Mouse (Mus musculus) stomach, embryonic 15.5 days (tissue): ENCODE results near the gene Ccdc71. TPM values are rescaled to one million over a fixed set of nuclear protein-coding genes. Genes with fewer than 3 reads are reported as not detected.

ENCODE experiments used
- ATAC-seq: fragments of 200-750 bp; cut with Nextera tagmentation; 2 replicates; pipeline ENCODE4 v1.8.0; 2017; ENCODE audit warnings: low read depth, moderate number of reproducible peaks, moderate TSS enrichment; ENCODE audit not compliant: insufficient read depth, low FRiP score
- H3K27ac ChIP-seq: fragments of 300-500 bp; sonication (generic); 2 replicates; pipeline ENCODE4 v1.5.1; 2015; ENCODE audit warnings: mild to moderate bottlenecking, inconsistent platforms
- H3K27me3 ChIP-seq: fragments of 300-500 bp; sonication (generic); replicated peaks from 2 replicates; pipeline ENCODE4 v1.6.1; 2015; ENCODE audit warnings: inconsistent platforms
- H3K36me3 ChIP-seq: fragments of 300-500 bp; sonication (generic); 2 replicates; pipeline ENCODE4 v1.6.1; 2015; ENCODE audit warnings: inconsistent platforms
- H3K4me1 ChIP-seq: fragments of 300-500 bp; sonication (generic); 2 replicates; pipeline ENCODE4 v1.6.1; 2015; ENCODE audit warnings: inconsistent platforms
- H3K4me2 ChIP-seq: fragments of 300-500 bp; sonication (generic); 2 replicates; pipeline ENCODE4 v1.6.1; 2015; ENCODE audit warnings: mild to moderate bottlenecking, inconsistent platforms
- H3K4me3 ChIP-seq: fragments of 300-500 bp; sonication (generic); replicated peaks from 2 replicates; pipeline ENCODE4 v1.5.1; 2015; ENCODE audit warnings: inconsistent platforms
- H3K9ac ChIP-seq: fragments of 300-500 bp; sonication (generic); 2 replicates; pipeline ENCODE4 v1.6.1; 2015; ENCODE audit warnings: inconsistent platforms
- H3K9me3 ChIP-seq: fragments of 300-500 bp; sonication (generic); 2 replicates; pipeline ENCODE4 v1.6.1; 2016; ENCODE audit warnings: inconsistent platforms
- WGBS: fragments of 180-500 bp; shearing (Covaris S2); methylation state at CpG from one replicate; pipeline ENCODE4 v1.1.7; 2015; 5-methylcytosine and 5-hydroxymethylcytosine counted together
- polyA plus RNA-seq: library from polyadenylated mRNA; unstranded; fragments of >200 nt; fragmentation: Nextera tagmentation; extraction: Ambion mirVana; gene quantifications from 2 replicates; pipeline ENCODE4 v1.2.1, GENCODE M21; 2015

The Ccdc71 gene
- polyA plus RNA-seq, 1 experiment from 2014 or later, result 47.7 TPM

DNA sequence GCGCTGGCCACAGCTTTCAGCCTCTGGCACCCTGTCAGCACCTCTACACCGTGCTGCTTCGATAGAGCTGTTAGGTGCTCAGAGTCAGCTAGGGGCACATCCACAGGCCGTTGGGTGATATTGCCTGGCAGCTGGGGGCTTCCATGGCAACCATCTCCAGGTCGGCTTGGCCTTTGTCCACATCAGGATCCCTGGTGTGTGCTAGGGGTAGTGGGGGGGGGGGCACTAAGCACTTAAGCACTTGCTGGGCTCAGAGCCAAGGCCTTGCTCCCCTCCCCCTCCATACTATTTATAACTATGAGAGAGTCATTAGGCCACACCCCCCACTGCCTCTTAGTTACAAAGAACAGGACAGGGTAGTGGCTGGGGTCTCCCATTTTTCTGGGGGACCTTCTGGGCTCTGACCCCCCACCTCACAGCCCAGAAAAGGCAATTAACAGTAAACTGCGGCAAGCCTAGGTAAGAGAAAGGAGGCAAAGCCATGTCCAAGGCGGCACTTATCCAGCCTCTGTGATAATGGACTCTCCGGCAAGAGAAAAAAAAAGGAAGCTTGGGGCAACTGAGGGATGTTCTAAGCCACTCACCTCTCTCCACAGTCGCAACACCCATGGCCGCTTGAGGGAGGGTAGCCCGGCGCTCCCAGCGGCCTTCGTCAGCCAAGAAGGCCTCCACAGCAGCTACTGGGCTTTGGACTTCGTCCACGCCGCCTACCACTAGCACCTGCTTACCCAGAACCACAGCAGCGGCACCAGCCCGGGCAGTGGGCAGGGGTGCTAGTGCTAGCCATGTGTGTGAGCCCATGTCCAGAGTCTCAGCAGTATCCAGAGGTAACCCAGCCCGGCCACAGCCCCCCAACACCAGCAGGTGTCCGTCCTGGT is 9.8 kb upstream of the Ccdc71 start:
- H3K27me3 ChIP-seq, result no peaks in the 10 kb centered on the region
- H3K27ac ChIP-seq, result peak overlapping the region; percentile 87
- no peaks in the 10 kb centered on the region for H3K36me3 ChIP-seq
- peak overlapping the region; percentile 60 for H3K4me3 ChIP-seq
- peak overlapping the region; percentile 94 for H3K4me2 ChIP-seq
- WGBS, result 56% methylated on average over 21 of the region's 21 CpGs
- H3K9me3 ChIP-seq, result no peaks in the 10 kb centered on the region
- 0 out of 2 replicates have a peak overlapping the region, but pooled peaks have one; percentile 10 for H3K9ac ChIP-seq
- peaks cover 30% of the 10 kb centered on the region for H3K4me1 ChIP-seq
- peak; percentile 23 for ATAC-seq

DNA sequence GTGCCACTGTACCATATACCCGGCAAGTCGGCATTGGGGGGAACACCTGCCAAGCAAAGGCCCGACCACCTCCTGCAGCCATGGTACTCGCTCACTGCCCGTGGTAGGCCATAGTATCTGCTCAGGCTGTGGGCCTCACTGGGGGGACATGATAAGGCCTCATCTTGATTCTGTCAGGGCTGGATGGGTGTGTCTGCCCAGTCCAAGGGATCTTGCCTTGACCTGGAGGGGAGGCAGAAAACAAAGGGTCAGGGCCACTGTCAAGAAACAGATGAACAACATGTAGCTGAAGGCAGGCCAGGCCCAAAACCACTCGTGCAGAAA is 9.2 kb upstream of the Ccdc71 start:
- Histone ChIP-seq H3K4me3 (peak overlapping the region; percentile 60), H3K9ac (peak overlapping the region; percentile 10; the same call in 1 of the 2 replicates)
- 81% methylated on average over 6 of the region's 6 CpGs for WGBS

DNA sequence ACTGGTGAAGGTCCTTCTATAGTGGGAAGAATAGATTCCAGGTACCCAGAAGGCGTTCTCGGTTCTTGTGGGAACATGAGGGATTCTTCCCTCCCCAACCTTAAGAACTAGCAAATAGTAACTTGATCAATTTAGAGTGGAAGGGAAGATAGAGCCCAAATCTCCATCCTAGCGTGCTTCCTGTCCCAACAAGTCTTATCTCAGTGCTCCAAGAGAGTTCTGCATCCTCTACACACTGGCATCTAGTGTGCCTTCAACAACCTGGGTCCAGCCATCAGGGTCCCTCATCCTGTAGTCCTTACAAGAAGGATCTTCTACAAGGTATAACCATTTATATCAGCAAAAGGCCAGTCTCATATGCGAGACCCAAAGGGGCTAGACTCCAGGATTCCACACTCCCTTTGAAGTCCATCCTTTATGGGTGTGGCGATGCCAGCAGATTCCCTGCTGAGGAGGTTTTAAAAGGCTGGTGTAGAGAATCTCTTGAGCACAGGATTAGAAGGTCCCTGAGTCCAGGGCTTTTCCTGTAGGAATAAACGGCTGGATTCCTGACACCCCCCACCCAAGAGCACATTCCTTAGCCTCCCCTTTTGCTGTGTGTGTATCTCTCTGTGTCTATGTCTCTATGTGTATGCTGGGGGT is 8.7 kb upstream of the Ccdc71 start:
- Histone ChIP-seq H3K4me2 (peak overlapping the region; percentile 94), H3K27me3 (no peaks in the 10 kb centered on the region), H3K9ac (peak overlapping the region; percentile 47; the same call in 1 of the 2 replicates), H3K9me3 (no peaks in the 10 kb centered on the region), H3K36me3 (no peaks in the 10 kb centered on the region), H3K27ac (peak overlapping the region; percentile 87), H3K4me1 (peaks cover 27% of the 10 kb centered on the region), H3K4me3 (peak overlapping the region; percentile 60)
- WGBS, result 45% methylated on average over 6 of the region's 6 CpGs
- ATAC-seq, result no peak

More for the DNA sequence above, 9.2 kb upstream of the Ccdc71 start:
- peak overlapping the region; percentile 87 for H3K27ac ChIP-seq
- peaks cover 27% of the 10 kb centered on the region for H3K4me1 ChIP-seq
- no peaks in the 10 kb centered on the region for H3K9me3 ChIP-seq
- H3K36me3 ChIP-seq, result no peaks in the 10 kb centered on the region
- H3K4me2 ChIP-seq, result peak overlapping the region; percentile 94
- H3K27me3 ChIP-seq, result no peaks in the 10 kb centered on the region
- no peak for ATAC-seq

DNA sequence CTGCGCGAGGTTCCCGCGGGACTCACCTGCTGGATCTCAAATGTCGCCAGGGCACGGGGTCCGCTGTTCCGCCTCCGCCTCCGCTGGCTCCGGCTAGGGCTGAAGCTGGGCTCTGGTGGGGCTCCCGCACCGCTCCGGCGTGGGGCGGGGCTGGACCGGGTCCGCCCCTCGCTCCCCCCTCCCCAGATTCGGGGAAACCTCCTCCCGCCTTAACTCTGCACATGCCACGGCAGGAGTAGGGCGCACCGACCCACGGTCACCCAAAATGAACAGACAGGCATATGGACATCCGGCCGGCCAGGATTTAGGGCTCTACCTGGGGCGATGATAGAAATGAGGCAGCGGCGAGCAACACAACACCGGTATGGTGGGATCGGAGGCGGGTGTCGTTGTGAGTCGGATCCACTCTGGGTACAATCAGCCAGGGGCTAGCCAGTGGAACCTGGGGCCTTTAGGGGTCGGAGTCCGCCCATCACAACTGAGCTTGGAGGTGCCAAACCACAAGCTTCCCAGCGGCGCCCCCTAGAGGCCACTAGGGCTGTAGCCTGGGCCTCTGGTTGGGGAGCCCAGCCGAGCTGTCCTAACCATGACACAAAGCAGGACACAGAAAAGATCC is 7.9 kb upstream of the Ccdc71 start:
- Histone ChIP-seq H3K4me3 (peak overlapping the region; percentile 60), H3K9me3 (no peaks in the 10 kb centered on the region), H3K27me3 (no peaks in the 10 kb centered on the region), H3K27ac (peak overlapping the region; percentile 87), H3K36me3 (no peaks in the 10 kb centered on the region), H3K9ac (peak overlapping the region; percentile 47; the same call in 1 of the 2 replicates), H3K4me1 (peaks cover 27% of the 10 kb centered on the region), H3K4me2 (peak overlapping the region; percentile 94)
- WGBS, result under 1% methylated on average over 40 of the region's 40 CpGs
- peak; percentile 85 for ATAC-seq

DNA sequence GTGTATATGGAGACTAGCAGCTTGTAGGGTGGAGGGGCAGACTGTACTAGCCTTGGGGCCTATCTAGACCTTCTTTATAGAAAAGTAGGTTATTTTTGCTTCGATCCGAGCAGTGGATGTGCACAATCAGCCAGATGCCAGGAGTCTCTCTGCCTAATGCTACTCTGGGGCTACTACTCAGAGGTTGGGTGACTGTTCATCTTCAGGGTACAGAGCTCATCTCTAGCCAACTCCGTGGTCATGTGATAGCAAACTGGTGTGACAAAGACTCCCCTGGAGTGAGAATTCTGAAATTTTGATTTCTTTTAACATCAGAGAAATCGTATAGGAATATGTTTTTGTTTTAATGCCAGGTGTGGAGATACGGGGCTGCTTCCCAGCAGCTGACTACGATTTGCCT is 7.4 kb upstream of the Ccdc71 start:
- WGBS, result 23% methylated on average over 6 of the region's 6 CpGs
- Histone ChIP-seq H3K4me1 (peaks cover 27% of the 10 kb centered on the region), H3K4me3 (peak overlapping the region; percentile 60), H3K36me3 (no peaks in the 10 kb centered on the region), H3K9ac (no peak overlapping the region), H3K9me3 (no peaks in the 10 kb centered on the region), H3K4me2 (peak overlapping the region; percentile 94), H3K27ac (peak overlapping the region; percentile 87), H3K27me3 (no peaks in the 10 kb centered on the region)
- ATAC-seq, result 0 out of 2 replicates have a peak, but pooled peaks have one; percentile 4

DNA sequence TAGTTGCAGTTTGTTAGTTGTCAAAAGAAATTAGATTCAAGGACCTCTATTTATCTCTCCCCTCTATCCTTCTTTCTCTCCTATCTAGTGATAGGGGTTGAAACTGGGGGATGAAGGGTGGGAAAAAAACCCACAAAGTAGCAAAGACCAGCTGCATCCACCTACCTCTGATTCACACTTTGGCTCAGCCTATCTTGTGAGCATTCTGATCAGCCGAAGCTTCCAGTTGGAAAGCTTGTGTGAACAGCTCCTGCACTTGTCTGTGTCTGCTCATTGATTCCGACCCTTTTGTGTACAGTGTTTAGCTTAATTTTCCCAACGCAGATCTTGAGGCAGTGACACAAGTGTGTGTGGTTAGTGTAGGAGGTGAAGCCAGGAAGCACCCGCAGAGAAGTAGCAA is 6.9 kb upstream of the Ccdc71 start:
- WGBS, result 46% methylated on average over 4 of the region's 4 CpGs
- H3K4me3 ChIP-seq, result peak overlapping the region; percentile 60; the same call in 1 of the 2 replicates
- H3K36me3 ChIP-seq, result no peaks in the 10 kb centered on the region
- H3K9me3 ChIP-seq, result no peaks in the 10 kb centered on the region
- no peaks in the 10 kb centered on the region for H3K27me3 ChIP-seq
- no peak overlapping the region for H3K9ac ChIP-seq
- peaks cover 27% of the 10 kb centered on the region for H3K4me1 ChIP-seq
- peak overlapping the region; percentile 94 for H3K4me2 ChIP-seq
- H3K27ac ChIP-seq, result peak overlapping the region; percentile 87; the same call in 1 of the 2 replicates
- no peak for ATAC-seq

DNA sequence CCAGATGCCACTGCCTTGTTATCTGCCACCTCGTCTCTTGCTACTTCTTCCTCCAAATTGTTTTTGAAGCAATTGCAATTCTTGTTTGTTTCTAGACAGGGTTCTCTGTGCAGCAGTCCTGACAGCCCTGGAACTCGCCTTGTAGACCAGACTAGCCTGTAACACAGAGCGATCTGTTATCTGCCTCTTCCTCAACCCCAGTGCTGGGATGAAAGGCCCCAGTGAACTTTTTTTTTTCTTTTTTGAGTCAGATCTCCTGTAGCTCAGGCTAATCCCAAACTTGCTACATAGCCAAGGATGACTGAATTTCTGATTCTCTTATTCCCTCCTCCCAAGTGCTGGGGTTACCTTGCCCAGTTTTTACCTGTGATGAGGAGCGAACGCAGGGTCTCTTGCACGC is 5.9 kb upstream of the Ccdc71 start:
- 83% methylated on average over 6 of the region's 6 CpGs for WGBS
- no peak for ATAC-seq
- H3K36me3 ChIP-seq, result no peaks in the 10 kb centered on the region

DNA sequence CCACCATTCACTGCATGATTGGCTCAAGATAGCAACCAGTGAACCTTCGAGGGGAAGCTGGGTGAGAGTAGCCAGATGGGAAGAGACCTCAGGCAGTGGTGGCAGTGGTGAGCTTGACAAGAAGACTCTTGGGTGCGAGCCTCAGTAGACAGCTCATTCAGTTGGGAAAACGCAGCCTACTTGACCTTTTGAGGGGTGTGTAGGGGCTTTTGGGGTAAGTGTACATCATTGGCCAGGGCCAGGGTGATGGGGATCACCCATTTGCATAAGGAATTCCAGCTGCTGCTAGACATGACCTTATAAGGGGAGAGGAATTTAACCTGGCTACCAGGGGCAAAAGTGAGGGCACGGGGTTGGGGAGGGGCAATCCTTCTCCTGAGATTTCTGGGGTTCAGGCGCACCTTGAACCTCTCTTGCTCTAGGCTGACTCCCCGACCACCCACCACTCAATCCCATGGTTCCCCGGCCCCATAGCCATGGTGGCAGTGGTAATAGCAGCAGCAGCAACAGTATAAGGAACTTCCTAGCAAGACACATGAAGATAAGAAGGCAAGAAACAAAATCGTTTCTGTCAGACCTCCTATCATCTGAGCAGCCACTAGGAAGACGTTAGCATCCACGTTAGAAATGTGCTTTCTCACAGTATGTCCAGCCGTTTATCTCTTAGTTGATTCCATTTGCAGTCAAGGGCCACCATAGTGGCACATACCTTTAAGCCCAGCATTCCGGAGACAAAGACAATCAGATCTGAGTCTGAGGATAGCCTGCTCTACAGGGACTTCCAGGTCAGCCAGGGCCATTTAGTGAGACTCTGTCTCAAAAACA is 4.4 kb upstream of the Ccdc71 start:
- H3K9ac ChIP-seq, result no peak overlapping the region
- H3K27ac ChIP-seq, result no peak overlapping the region
- no peak overlapping the region for H3K4me2 ChIP-seq
- H3K27me3 ChIP-seq, result no peaks in the 10 kb centered on the region
- no peak for ATAC-seq
- no peaks in the 10 kb centered on the region for H3K36me3 ChIP-seq
- no peak overlapping the region for H3K4me3 ChIP-seq
- WGBS, result 69% methylated on average over 12 of the region's 12 CpGs
- H3K9me3 ChIP-seq, result no peaks in the 10 kb centered on the region
- peaks cover 13% of the 10 kb centered on the region for H3K4me1 ChIP-seq

More for the DNA sequence above, 5.9 kb upstream of the Ccdc71 start:
- H3K27me3 ChIP-seq, result no peaks in the 10 kb centered on the region
- no peak overlapping the region for H3K4me2 ChIP-seq
- no peak overlapping the region for H3K27ac ChIP-seq
- H3K4me1 ChIP-seq, result peaks cover 27% of the 10 kb centered on the region
- H3K9ac ChIP-seq, result no peak overlapping the region
- no peaks in the 10 kb centered on the region for H3K9me3 ChIP-seq
- no peak overlapping the region for H3K4me3 ChIP-seq

DNA sequence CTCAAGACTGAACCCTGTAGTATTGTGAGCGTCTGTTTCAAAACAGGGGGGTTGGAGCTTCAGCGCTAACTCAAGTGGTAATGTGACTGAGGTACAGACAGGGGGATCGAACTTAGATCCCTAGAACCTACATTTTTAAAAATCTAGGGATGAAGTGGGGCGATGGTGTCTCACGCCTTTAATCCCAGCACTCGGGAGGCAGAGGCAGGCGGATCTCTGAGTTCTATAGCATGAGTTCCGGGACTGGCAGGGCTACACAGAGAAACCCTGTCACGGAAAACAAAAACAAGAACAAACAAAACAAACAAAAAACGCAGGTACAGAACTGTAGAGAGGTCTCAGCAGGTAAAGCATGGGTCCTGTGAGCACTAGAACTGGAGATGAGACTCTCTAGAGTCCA is 3.4 kb upstream of the Ccdc71 start:
- Histone ChIP-seq H3K4me1 (peaks cover 14% of the 10 kb centered on the region), H3K36me3 (no peaks in the 10 kb centered on the region), H3K27me3 (no peaks in the 10 kb centered on the region), H3K9me3 (no peaks in the 10 kb centered on the region), H3K9ac (no peak overlapping the region), H3K27ac (no peak overlapping the region), H3K4me3 (no peak overlapping the region), H3K4me2 (no peak overlapping the region)
- 89% methylated on average over 10 of the region's 10 CpGs for WGBS
- no peak for ATAC-seq

DNA sequence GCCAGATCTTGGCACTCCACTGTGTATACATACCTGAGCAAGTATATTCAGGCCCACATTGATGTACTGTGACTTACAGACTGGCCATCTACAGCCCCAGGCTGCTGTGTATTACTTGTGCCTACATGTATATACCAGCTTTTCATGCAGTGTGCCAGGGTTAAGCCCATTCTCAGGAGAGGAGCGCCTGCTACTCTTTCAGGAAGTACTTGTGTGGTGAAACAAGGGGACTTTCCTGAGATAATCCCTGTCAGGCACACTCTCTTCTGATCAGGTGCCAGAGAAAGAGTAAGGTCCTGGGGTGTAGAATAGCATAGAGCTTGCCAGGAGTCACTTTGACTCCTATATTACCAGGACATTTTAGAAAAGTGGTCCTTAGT is 398 bp upstream of the Ccdc71 start:
- H3K9ac ChIP-seq, result no peak overlapping the region
- H3K36me3 ChIP-seq, result peaks cover 18% of the 10 kb centered on the region
- H3K27me3 ChIP-seq, result no peaks in the 10 kb centered on the region
- peaks cover 25% of the 10 kb centered on the region for H3K4me1 ChIP-seq
- peak overlapping the region; percentile 97 for H3K27ac ChIP-seq
- no peak for ATAC-seq
- H3K4me2 ChIP-seq, result peak overlapping the region; percentile 83
- H3K9me3 ChIP-seq, result no peaks in the 10 kb centered on the region
- peak overlapping the region; percentile 89 for H3K4me3 ChIP-seq
- 90% methylated on average over 1 of the region's 1 CpGs for WGBS

DNA sequence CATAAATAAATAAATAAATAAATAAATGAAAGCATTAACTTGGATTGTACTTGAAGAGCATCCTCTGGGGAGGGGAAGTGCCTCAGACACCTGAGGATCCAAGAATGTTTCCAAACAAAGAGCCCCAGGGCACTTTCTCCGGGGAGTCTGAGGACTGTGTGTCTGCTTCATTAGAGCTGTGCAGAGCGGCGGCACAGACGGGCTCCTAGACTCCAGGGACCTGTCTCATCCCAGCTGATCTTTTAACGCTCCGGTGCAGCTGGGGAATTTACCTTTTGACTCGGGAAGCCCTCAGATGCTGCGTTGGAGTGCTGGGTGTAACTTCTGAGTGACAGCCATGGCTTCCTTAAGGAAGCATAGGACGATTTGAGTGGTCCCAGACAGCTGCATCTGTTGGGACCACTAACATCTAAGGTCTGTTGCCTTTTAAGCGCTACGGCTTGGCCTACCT is 879 bp downstream of the Ccdc71 start, which contains the start of gene Klhdc8b:
Gene Klhdc8b, minus strand, starts transcription at position 401 of the 451 bp plus-strand sequence.
- Histone ChIP-seq H3K27ac (peak within 1 kb of the TSS; percentile 97), H3K4me3 (peak within 1 kb of the TSS; percentile 89), H3K27me3 (no peaks in the 10 kb centered on the region), H3K36me3 (peaks cover 30% of the 10 kb centered on the region), H3K4me1 (peaks cover 25% of the 10 kb centered on the region), H3K9me3 (no peaks in the 10 kb centered on the region), H3K9ac (peak within 1 kb of the TSS; percentile 83), H3K4me2 (peak within 1 kb of the TSS; percentile 83)
- no peak for ATAC-seq
- WGBS, result 19% methylated on average over 11 of the region's 11 CpGs
